Mouse (Mus musculus) brown adipose tissue, adult 24 weeks (tissue): ENCODE measurements around the gene Col4a1. TPM values are rescaled to one million over a fixed set of nuclear protein-coding genes. Genes with fewer than 3 reads are reported as not detected.

Experiments used
- H3K27ac ChIP-seq: fragments of 200-500 bp; replicated peaks from 2 replicates; pipeline ENCODE4 v1.5.1; 2012; ENCODE audit warnings: low read depth, mild to moderate bottlenecking, low read length
- H3K4me1 ChIP-seq: fragments of 200-500 bp; 2 replicates; pipeline ENCODE4 v1.6.1; 2012; ENCODE audit warnings: low read length, mixed read lengths; ENCODE audit not compliant: control insufficient read depth, insufficient read depth, insufficient read length
- H3K4me3 ChIP-seq: fragments of 200-500 bp; 2 replicates; pipeline ENCODE4 v1.5.1; 2012; ENCODE audit warnings: low read depth, mild to moderate bottlenecking, low read length, moderate library complexity; ENCODE audit not compliant: insufficient read depth
- polyA plus RNA-seq: library from polyadenylated mRNA; stranded (reverse); fragments of >200 nt; gene quantifications from 2 replicates; pipeline ENCODE4 v1.2.4, GENCODE M21; 2012; ENCODE audit not compliant: missing spikeins, insufficient read depth, insufficient read length

Col4a1 gene
- polyA plus RNA-seq, 1 experiment: 142 TPM

DNA sequence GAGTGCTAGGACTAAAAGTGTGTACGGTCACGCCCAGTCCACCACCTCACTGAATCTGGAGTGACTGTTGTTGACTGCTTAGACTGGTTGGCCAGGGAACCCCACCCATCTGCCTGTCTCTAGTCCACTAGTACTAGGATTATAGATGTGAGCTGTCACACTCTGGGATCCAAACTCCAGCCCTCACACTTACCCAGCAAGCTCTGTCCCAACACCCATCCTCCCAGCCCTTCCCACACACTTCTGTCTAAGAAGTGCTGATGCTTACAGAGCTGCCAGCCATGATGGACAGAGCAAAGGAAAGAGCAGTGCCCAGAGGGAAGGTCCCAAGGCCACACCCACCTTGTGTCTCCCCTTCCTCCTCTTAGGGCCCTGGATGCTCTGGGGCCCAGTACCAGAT lies 127.0 kb downstream of the Col4a1 start:
- Histone ChIP-seq H3K4me3 (no peak overlapping the region), H3K4me1 (no peaks in the 10 kb centered on the region), H3K27ac (no peak overlapping the region)

DNA sequence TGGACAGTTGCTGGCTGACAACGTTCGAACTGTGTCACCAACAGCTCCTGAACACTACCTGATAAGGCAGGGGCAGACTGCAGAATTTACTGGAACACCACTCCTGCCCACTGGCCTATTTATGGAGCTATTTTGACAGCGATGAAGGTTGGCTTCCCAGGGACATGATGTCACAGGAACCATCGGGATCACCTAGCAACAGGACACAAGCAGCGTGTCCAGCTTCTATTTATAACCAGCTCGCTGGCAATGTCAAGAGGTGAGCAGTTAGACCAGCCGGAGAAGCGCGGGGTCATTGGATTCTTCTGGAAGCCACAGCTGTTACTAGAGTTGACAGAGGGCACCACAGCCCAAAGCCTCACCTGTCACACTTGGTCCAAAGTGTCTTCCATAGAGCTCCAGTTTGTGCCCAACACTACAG lies 129.0 kb downstream of the Col4a1 start:
- no peak overlapping the region for H3K4me3 ChIP-seq
- no peaks in the 10 kb centered on the region for H3K4me1 ChIP-seq
- H3K27ac ChIP-seq: no peak overlapping the region

- no peaks in the 10 kb centered on the region for H3K4me1 ChIP-seq
- H3K27ac ChIP-seq: no peak overlapping the region
Measured at GRCm38 (mm10) chr8:11182606-11183005, 130.0 kb downstream of the Col4a1 start.

DNA sequence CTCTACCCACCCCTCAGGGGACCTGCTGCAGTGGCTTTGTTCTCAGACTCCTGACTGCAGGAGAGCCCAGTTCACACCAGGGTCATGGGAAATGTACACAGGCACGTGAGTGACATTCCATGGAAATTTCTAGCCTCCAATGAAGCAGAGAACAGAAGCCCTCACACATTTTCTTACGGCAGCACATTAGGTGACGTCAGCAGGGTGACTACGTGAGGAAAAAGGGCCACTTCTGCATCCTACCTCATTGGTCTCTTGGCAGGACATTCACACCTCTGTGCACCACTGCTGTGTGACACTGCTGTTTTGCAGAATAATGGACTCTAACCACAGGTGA lies 130.5 kb downstream of the Col4a1 start:
- no peak overlapping the region for H3K27ac ChIP-seq
- H3K4me3 ChIP-seq: no peak overlapping the region
- H3K4me1 ChIP-seq: no peaks in the 10 kb centered on the region

More at GRCm38 (mm10) chr8:11182606-11183005, 130.0 kb downstream of the Col4a1 start:
- H3K4me3 ChIP-seq: no peak overlapping the region

DNA sequence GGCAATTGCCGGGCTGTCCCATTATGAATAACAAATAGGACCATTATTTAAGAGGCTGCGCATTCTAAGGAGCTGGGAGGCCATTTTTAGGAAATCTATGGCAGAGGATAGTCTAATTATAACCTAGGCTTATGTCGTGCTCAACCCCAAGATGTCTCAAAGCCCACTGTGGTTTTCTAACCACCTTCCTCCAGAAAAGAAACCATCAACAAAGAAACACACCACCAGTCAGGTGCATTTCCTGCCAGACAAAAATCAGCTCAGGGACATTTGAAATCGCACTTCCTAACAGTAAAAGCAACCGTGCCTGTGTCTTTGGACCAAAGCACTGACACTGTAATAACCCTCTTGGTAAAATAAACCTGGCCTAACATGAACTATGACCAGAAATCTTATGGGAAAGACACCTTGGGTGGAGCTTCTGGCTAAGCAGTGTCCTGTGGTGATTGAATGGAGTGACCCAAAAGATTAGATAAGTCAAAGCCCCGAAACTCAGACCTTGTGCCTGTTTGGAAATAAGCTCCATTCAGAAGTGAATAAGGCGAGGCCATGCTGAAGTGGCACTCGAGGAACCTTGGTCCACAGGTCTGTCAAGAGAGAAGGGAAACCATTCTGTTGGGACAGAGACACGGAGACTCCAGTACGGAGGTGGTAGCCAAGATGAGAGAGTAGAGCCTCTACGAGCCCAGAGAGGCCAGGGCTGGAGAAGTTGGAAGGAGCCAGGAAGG lies 131.0 kb downstream of the Col4a1 start:
- H3K4me1 ChIP-seq: no peaks in the 10 kb centered on the region
- H3K4me3 ChIP-seq: no peak overlapping the region
- no peak overlapping the region for H3K27ac ChIP-seq

DNA sequence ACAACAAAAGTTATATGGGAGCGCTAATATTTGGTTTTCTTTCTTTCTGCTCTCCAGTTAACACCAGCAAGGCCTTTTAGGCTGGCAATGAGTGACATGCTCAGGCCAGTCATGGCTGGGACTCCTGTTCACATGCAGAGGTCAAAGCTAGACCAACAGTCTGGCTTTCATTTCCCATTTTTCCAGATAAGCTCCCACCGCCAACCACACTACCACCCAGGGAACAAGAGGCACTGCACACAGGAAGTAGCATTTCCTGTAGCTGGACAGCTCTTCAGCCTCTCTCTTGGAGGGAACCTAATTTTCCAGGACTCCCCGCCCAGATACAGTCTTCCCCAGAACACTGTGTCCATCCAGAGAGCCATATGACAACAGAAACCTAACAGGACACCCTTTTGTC lies 132.8 kb downstream of the Col4a1 start:
- H3K4me1 ChIP-seq: no peaks in the 10 kb centered on the region
- no peak overlapping the region for H3K27ac ChIP-seq
- no peak overlapping the region for H3K4me3 ChIP-seq

GRCm38 (mm10) chr8:11176393-11176792 lies 136.2 kb downstream of the Col4a1 start:
- Histone ChIP-seq H3K4me1 (peaks cover 3% of the 10 kb centered on the region; the same call in 1 of the 2 replicates), H3K4me3 (no peak overlapping the region), H3K27ac (no peak overlapping the region)

DNA sequence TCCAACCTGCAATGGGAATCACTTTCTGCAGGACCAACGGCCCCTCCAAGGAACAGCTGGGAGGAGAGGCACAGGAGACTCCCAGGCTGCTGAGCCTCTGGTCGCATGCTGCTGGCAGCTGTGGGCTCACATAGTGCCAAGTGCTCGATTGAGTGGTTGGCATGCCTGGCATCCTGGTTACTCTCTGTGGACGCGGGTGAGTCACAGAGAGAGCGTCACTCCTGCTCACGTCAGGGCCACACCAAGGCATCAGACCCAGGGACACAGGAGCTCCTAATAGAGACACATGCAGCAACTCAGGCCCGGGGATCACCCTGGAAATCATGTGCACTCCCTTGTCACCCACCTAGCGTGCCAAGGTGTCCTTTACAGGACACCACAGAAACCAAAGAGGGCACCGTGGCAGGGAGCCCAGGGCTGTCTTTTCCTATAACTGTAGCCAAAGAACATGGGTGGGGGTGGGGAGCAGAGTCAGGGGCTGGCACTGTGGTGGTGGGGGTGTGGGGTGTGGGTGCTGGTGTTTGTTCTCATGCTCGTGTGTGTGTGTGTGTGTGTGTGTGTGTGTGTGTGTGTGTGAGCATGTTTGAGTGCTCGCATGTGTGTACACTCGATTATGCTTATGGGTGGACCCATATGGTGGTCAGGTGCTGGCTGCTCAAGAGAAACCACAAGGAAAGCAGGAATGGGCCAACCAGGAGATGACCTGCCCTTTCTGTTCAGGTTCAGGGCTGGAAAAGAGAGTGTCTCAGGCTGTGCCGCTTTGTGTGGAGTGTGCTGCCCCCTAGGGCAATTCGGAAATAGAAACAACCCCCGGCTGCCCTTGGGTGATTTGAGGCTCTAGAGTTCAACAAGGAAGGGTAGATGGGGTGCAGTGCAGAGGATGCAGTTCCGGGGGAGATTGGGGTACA lies 139.1 kb downstream of the Col4a1 start:
- no peak overlapping the region for H3K27ac ChIP-seq
- no peak overlapping the region for H3K4me3 ChIP-seq
- peaks cover 3% of the 10 kb centered on the region; the same call in 1 of the 2 replicates for H3K4me1 ChIP-seq

GRCm38 (mm10) chr8:11171526-11171925 lies 141.1 kb downstream of the Col4a1 start:
- Histone ChIP-seq H3K4me3 (no peak overlapping the region), H3K4me1 (peaks cover 3% of the 10 kb centered on the region; the same call in 1 of the 2 replicates), H3K27ac (no peak overlapping the region; the same call in 1 of the 2 replicates)

GRCm38 (mm10) chr8:11169383-11169782 lies 143.2 kb downstream of the Col4a1 start:
- H3K27ac ChIP-seq: no peak overlapping the region
- H3K4me3 ChIP-seq: no peak overlapping the region
- peaks cover 3% of the 10 kb centered on the region; the same call in 1 of the 2 replicates for H3K4me1 ChIP-seq

GRCm38 (mm10) chr8:11168780-11169179 lies 143.8 kb downstream of the Col4a1 start:
- no peak overlapping the region for H3K4me3 ChIP-seq
- H3K27ac ChIP-seq: no peak overlapping the region
- peaks cover 3% of the 10 kb centered on the region; the same call in 1 of the 2 replicates for H3K4me1 ChIP-seq

GRCm38 (mm10) chr8:11167955-11168354 lies 144.7 kb downstream of the Col4a1 start:
- Histone ChIP-seq H3K27ac (no peak overlapping the region), H3K4me1 (peaks cover 3% of the 10 kb centered on the region; the same call in 1 of the 2 replicates), H3K4me3 (no peak overlapping the region)

- Histone ChIP-seq H3K4me3 (no peak overlapping the region), H3K27ac (no peak overlapping the region), H3K4me1 (no peaks in the 10 kb centered on the region)
Measured at GRCm38 (mm10) chr8:11165592-11165991, 147.0 kb downstream of the Col4a1 start.

DNA sequence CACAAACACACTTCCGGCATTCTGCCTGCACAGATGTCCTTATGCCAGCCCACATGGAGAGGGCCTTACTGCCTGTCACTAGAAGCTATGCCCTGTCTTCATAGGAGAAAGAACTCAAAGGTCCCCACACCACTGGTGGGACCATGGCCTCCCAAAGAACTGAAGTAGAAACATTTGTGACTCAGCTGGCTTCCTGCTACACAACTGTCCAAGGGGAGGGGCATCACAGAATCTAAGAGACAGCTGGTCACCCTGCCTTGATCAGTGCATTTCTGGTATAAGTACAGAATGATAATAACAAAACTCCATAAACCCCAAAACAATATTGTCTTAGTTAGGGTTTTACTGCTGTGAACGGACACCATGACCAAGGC lies 156.3 kb downstream of the Col4a1 start:
- H3K27ac ChIP-seq: no peak overlapping the region
- H3K4me3 ChIP-seq: no peak overlapping the region
- no peaks in the 10 kb centered on the region for H3K4me1 ChIP-seq

- Histone ChIP-seq H3K27ac (no peak overlapping the region), H3K4me1 (no peaks in the 10 kb centered on the region)
Measured at GRCm38 (mm10) chr8:11155579-11156318, 156.9 kb downstream of the Col4a1 start.

More at GRCm38 (mm10) chr8:11155579-11156318, 156.9 kb downstream of the Col4a1 start:
- H3K4me3 ChIP-seq: no peak overlapping the region
